Mouse (Mus musculus) cerebellum, postnatal 14 days (tissue): ENCODE results near the gene Gpr82.
A peak's percentile ranks its signal among the peaks of the same experiment; 100 is the strongest.

ENCODE experiments used
- DNase-seq, 2 experiments: peaks; one replicate each; pipeline ENCODE4 v3.0.0; 2021; ENCODE audit warnings: mixed read lengths in 2 of 2

The Gpr82 gene

DNA sequence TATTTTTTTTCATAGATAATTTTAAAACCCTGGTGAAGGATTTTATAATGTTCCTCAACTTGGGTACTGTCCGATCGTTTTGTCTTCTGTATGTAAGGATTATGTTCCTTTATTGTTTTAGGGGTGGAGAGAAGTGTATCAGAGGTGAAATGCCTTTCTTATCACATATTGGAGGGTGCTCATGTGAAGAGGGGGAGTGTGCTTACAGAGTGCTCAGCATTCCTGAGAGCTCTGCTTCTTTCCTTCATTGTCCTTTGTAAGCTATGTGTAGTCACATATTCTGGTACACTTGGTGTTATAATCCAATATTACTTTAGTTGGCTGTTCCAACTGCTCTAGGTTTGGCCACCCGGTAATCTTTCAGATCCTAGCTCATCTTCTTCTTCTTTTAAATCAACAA lies 39.5 kb downstream of the Gpr82 start:
- no peak for DNase-seq

DNA sequence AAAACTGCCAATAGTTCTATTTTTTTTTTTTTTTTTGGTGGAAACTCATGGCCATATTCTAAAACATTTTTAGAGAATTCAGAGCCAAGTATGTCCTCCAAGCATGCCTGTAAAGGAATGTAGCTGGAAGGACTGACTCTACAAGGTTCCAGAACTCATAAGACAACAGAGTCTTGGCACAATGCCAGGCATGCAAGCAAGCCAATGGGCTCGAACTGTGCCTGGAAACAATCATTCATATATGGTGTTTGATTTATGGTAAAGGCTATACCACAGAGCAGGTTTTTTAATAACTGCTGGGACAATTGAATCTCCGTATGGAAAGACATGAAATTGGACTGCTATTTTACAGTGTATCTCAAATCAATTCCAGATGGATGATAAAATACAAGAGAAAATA lies 43.9 kb downstream of the Gpr82 start:
- peak; percentile 50 to 56 for DNase-seq

GRCm38 (mm10) chrX:13710174-13710573 lies 49.0 kb downstream of the Gpr82 start:
- peak; percentile 73 to 80 for DNase-seq
